Mouse (Mus musculus) liver, embryonic 13.5 days (tissue): ENCODE measurements around the gene Ube2l3. TPM values are rescaled to one million over a fixed set of nuclear protein-coding genes. Genes with fewer than 3 reads are reported as not detected.
A peak's percentile ranks its signal among the peaks of the same experiment; 100 is the strongest.

ENCODE experiments used
- ATAC-seq: fragments of 200-750 bp; cut with Nextera tagmentation; 2 replicates; pipeline ENCODE4 v1.8.0; 2017; ENCODE audit warnings: low read depth, mild to moderate bottlenecking, moderate number of reproducible peaks, moderate library complexity
- DNase-seq: peaks from one replicate; pipeline ENCODE4 v3.0.0; 2022
- H3K27ac ChIP-seq: fragments of 300-500 bp; sonication (generic); 2 replicates; pipeline ENCODE4 v1.5.1; 2015; ENCODE audit warnings: moderate library complexity, mild to moderate bottlenecking, inconsistent platforms
- H3K27me3 ChIP-seq: fragments of 300-500 bp; sonication (generic); 2 replicates; pipeline ENCODE4 v1.6.1; 2015; ENCODE audit warnings: mild to moderate bottlenecking, inconsistent platforms
- H3K36me3 ChIP-seq: fragments of 300-500 bp; sonication (generic); 2 replicates; pipeline ENCODE4 v1.6.1; 2015; ENCODE audit warnings: mild to moderate bottlenecking, inconsistent platforms
- H3K4me1 ChIP-seq: fragments of 300-500 bp; sonication (generic); replicated peaks from 2 replicates; pipeline ENCODE4 v1.6.1; 2015; ENCODE audit warnings: inconsistent platforms
- H3K4me2 ChIP-seq: fragments of 300-500 bp; sonication (generic); 2 replicates; pipeline ENCODE4 v1.6.1; 2015; ENCODE audit warnings: inconsistent platforms, mild to moderate bottlenecking, moderate library complexity
- H3K4me3 ChIP-seq: fragments of 300-500 bp; sonication (generic); replicated peaks from 2 replicates; pipeline ENCODE4 v1.5.1; 2015; ENCODE audit warnings: mild to moderate bottlenecking, inconsistent platforms
- H3K9ac ChIP-seq: fragments of 300-500 bp; sonication (generic); 2 replicates; pipeline ENCODE4 v1.6.1; 2015; ENCODE audit warnings: mild to moderate bottlenecking, inconsistent platforms
- H3K9me3 ChIP-seq: fragments of 300-500 bp; sonication (generic); replicated peaks from 2 replicates; pipeline ENCODE4 v1.6.1; 2016; ENCODE audit warnings: inconsistent platforms
- WGBS: fragments of 180-500 bp; shearing (Covaris S2); methylation state at CpG from one replicate; pipeline ENCODE4 v1.1.7; 2015; ENCODE audit not compliant: insufficient replicate concordance; 5-methylcytosine and 5-hydroxymethylcytosine counted together
- polyA plus RNA-seq: library from polyadenylated mRNA; unstranded; fragments of >200 nt; fragmentation: Nextera tagmentation; extraction: Ambion mirVana; gene quantifications from 2 replicates; pipeline ENCODE4 v1.2.1, GENCODE M21; 2015

Ube2l3 gene
- polyA plus RNA-seq, 1 experiment from 2014 or later, result 247 TPM

GRCm38 (mm10) chr16:17208389-17209361 lies 6.2 kb upstream of the Ube2l3 start, which contains the start of gene Rimbp3:
TSS of gene Rimbp3 (plus strand) at chr16:17208603.
- Histone ChIP-seq H3K4me2 (peak within 1 kb of the TSS; percentile 99), H3K4me3 (peak within 1 kb of the TSS; percentile 71), H3K27me3 (peaks cover 54% of the 10 kb centered on the region), H3K36me3 (no peaks in the 10 kb centered on the region), H3K9ac (peak within 1 kb of the TSS; percentile 73), H3K27ac (no peak within 1 kb of the TSS; the same call in 1 of the 2 replicates), H3K9me3 (no peaks in the 10 kb centered on the region), H3K4me1 (peaks cover 26% of the 10 kb centered on the region)
- WGBS, result 1% methylated on average over 85 of the region's 85 CpGs
- ATAC-seq (peak; percentile 67), DNase-seq (peak; percentile 74)

DNA sequence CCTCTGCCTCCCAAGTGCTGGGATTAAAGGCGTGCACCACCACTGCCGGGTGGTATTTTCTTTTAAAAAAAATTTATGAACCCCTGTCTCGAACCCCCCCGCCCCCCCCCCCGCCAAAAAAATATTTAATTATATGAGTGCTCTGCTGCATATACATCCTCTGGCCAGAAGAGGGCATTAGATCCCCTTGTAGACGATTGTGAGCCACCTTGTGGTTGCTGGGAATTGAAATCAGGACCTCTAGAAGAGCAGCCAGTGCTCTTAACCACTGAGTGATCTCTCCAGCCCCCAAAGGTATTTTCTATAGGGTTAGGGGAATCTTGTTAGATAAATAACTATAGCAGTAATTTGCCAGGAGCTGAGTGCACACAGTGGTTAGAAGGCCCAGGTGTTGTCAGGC lies 2.5 kb upstream of the Ube2l3 start:
- no peak for DNase-seq
- 2% methylated on average over 6 of the region's 6 CpGs for WGBS
- Histone ChIP-seq H3K36me3 (no peaks in the 10 kb centered on the region), H3K27ac (no peak overlapping the region), H3K27me3 (peaks cover 33% of the 10 kb centered on the region), H3K4me1 (peaks cover 34% of the 10 kb centered on the region), H3K9ac (no peak overlapping the region), H3K9me3 (no peaks in the 10 kb centered on the region), H3K4me3 (no peak overlapping the region), H3K4me2 (no peak overlapping the region)
- ATAC-seq, result no peak

GRCm38 (mm10) chr16:17201977-17202376 lies 472 bp downstream of the Ube2l3 start:
- Histone ChIP-seq H3K27me3 (peaks cover 9% of the 10 kb centered on the region; the same call in 1 of the 2 replicates), H3K9me3 (no peaks in the 10 kb centered on the region), H3K4me3 (0 out of 2 replicates have a peak overlapping the region, but pooled peaks have one; percentile 84), H3K4me2 (peak overlapping the region; percentile 89; the same call in 1 of the 2 replicates), H3K4me1 (peaks cover 31% of the 10 kb centered on the region), H3K9ac (peak overlapping the region; percentile 96; the same call in 1 of the 2 replicates), H3K27ac (no peak overlapping the region), H3K36me3 (peaks cover 7% of the 10 kb centered on the region)
- WGBS, result 41% methylated on average over 2 of the region's 2 CpGs
- ATAC-seq, result no peak
- DNase-seq, result no peak

DNA sequence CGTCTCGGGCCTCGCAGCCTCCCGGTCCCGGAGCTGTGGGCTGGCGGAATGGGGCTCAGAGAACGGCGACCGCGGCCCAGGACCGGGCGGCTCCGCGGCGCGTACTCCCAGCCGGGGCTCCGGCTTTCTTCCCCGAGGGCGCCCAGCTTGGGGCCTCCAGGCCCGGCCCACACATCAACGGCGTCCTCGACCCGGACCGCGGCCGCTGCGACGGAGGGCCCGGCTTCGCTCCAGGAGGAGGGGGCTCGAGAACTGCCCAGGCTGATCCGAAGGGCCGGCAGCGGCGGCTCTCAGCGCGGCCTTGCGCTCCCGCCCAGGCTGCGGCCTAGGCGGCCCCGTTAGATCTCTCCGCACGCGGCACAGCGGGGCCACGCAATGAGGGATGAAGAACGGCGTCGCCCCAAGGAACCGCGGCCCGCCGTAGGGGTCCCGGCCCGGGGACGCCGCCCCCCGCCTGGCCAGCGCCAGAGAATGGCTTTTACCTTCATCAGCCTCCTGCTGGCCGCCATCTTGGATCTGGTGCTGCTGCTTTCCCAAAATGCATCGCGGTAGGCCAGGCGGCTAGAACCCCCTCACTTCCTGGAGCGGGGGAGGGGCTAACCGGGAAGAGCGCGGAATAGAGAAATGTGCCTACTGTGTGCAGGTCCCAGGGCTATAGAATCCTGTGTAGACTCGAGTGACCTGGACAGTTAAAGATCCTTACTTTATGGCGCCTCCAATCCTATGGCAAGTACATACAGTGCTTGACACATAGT lies 1.3 kb downstream of the Ube2l3 start:
- WGBS, result under 1% methylated on average over 69 of the region's 72 CpGs
- H3K27ac ChIP-seq, result peak overlapping the region; percentile 83
- H3K4me1 ChIP-seq, result peaks cover 33% of the 10 kb centered on the region
- peak overlapping the region; percentile 96 for H3K9ac ChIP-seq
- peaks cover under 1% of the 10 kb centered on the region; the same call in 1 of the 2 replicates for H3K27me3 ChIP-seq
- no peaks in the 10 kb centered on the region for H3K9me3 ChIP-seq
- peak overlapping the region; percentile 89 for H3K4me2 ChIP-seq
- H3K36me3 ChIP-seq, result peaks cover 9% of the 10 kb centered on the region
- ATAC-seq, result peak; percentile 85
- peak; percentile 78 for DNase-seq
- H3K4me3 ChIP-seq, result peak overlapping the region; percentile 84

DNA sequence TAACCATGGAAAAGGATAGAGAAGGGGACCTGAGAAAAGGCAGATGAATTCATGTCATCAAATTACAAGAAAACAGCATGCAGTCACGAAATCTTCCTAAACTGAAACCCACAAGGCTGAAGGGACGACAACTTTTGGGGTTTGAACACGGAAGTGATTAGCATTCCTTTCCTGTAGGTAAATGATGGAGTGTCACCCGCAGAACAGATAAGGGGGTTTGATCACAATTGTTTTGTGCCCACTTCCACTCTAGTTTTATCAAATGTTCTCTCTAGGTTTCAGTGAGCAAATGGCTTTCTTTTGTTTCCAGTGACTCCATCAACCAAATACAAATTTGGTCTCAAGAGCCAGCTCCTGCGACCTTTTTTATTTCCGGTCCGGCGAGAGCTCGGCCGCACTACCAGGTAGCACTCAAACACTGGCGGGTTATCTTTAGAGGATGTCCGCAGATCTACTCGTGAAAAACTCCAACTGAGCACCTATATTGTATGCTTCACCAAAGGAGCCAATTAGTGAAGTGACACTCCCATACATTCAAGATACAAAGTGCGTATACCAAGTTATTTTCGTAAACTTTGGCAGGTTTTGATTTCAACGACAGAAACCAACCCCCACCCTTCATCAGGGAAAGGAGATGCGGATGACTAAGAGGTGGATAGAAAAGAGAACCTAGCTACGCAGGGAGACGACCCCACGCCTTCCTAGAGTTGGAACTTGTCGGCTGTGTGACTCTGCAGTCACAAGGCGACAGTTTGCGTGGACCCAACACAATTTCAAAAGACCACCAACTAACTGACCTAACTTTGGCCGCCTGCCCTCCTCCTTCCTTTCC lies 2.1 kb downstream of the Ube2l3 start:
- H3K27ac ChIP-seq, result peak overlapping the region; percentile 83
- H3K27me3 ChIP-seq, result no peaks in the 10 kb centered on the region
- ATAC-seq (peak; percentile 33; the same call in 1 of the 2 replicates), DNase-seq (no peak)
- peaks cover 9% of the 10 kb centered on the region for H3K36me3 ChIP-seq
- peaks cover 41% of the 10 kb centered on the region for H3K4me1 ChIP-seq
- under 1% methylated on average over 24 of the region's 24 CpGs for WGBS
- H3K9me3 ChIP-seq, result no peaks in the 10 kb centered on the region
- peak overlapping the region; percentile 96 for H3K9ac ChIP-seq
- peak overlapping the region; percentile 89 for H3K4me2 ChIP-seq
- H3K4me3 ChIP-seq, result peak overlapping the region; percentile 84

DNA sequence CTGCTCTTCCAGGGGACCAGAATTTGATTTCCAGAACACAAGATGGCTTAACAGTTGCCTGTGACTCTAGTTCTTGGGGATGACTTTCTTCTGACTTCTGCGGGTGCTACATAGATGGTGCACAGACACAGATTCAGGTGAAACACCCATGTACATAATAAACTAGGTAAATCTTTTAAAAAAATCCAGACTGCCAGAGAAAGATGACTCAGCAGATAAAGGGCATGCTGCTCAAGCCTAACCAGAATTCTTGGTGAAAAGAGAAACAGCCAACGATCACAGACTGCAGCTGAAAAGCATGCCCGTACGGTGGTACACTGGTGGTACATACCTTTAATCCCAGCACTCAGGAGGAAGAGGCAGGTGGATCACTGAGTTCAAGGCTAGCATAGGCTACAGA lies 8.6 kb downstream of the Ube2l3 start:
- Histone ChIP-seq H3K36me3 (peaks cover 31% of the 10 kb centered on the region), H3K9me3 (no peaks in the 10 kb centered on the region), H3K4me2 (no peak overlapping the region), H3K4me3 (no peak overlapping the region), H3K27ac (no peak overlapping the region), H3K9ac (no peak overlapping the region), H3K4me1 (peaks cover 41% of the 10 kb centered on the region), H3K27me3 (no peaks in the 10 kb centered on the region)
- WGBS, result 74% methylated on average over 4 of the region's 4 CpGs
- no peak for DNase-seq
- ATAC-seq, result no peak

- Histone ChIP-seq H3K27ac (no peak overlapping the region), H3K9me3 (no peaks in the 10 kb centered on the region), H3K4me1 (peaks cover 30% of the 10 kb centered on the region), H3K4me3 (no peak overlapping the region), H3K9ac (no peak overlapping the region), H3K27me3 (no peaks in the 10 kb centered on the region), H3K36me3 (peaks cover 36% of the 10 kb centered on the region), H3K4me2 (no peak overlapping the region)
- ATAC-seq (no peak), DNase-seq (no peak)
Measured at GRCm38 (mm10) chr16:17185475-17185874, 17.0 kb downstream of the Ube2l3 start.

DNA sequence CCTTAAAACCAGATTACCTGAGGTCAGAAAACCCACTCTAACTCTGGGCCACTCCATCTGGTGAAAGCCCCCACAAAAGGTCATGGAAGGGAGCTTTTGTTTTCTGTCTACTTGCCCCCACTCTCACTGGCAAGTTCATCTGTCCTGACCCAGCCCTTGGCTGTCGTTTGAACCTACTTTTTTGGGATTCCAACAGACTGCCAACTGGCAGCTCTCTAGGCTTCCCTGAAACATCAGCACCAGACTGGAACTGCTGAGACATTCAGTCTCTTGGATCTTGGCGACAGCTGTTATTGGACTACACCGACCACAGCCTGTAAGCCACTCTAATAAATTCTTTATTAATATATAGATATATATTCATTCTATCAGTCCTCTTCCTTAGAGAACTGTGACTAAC lies 19.4 kb downstream of the Ube2l3 start:
- no peak overlapping the region for H3K4me2 ChIP-seq
- H3K27ac ChIP-seq, result no peak overlapping the region
- no peak overlapping the region for H3K4me3 ChIP-seq
- peaks cover 27% of the 10 kb centered on the region for H3K4me1 ChIP-seq
- H3K9me3 ChIP-seq, result no peaks in the 10 kb centered on the region
- H3K36me3 ChIP-seq, result peaks cover 36% of the 10 kb centered on the region
- DNase-seq (no peak), ATAC-seq (no peak)
- 69% methylated on average over 3 of the region's 3 CpGs for WGBS
- H3K9ac ChIP-seq, result no peak overlapping the region
- H3K27me3 ChIP-seq, result no peaks in the 10 kb centered on the region

- Histone ChIP-seq H3K27me3 (no peaks in the 10 kb centered on the region), H3K36me3 (peaks cover 36% of the 10 kb centered on the region), H3K9ac (no peak overlapping the region), H3K4me3 (no peak overlapping the region), H3K4me2 (no peak overlapping the region), H3K4me1 (peaks cover 35% of the 10 kb centered on the region), H3K9me3 (no peaks in the 10 kb centered on the region), H3K27ac (no peak overlapping the region)
- WGBS, result 55% methylated on average over 2 of the region's 2 CpGs
- ATAC-seq (0 out of 2 replicates have a peak, but pooled peaks have one; percentile 21), DNase-seq (no peak)
Measured at GRCm38 (mm10) chr16:17182136-17182535, 20.3 kb downstream of the Ube2l3 start.

GRCm38 (mm10) chr16:17181382-17181781 lies 21.1 kb downstream of the Ube2l3 start:
- ATAC-seq (no peak), DNase-seq (no peak)
- peaks cover 35% of the 10 kb centered on the region for H3K36me3 ChIP-seq
- H3K27me3 ChIP-seq, result no peaks in the 10 kb centered on the region
- 56% methylated on average over 4 of the region's 4 CpGs for WGBS
- H3K27ac ChIP-seq, result peak overlapping the region; percentile 30
- no peaks in the 10 kb centered on the region for H3K9me3 ChIP-seq
- no peak overlapping the region for H3K4me3 ChIP-seq
- H3K9ac ChIP-seq, result no peak overlapping the region
- peaks cover 40% of the 10 kb centered on the region for H3K4me1 ChIP-seq
- H3K4me2 ChIP-seq, result no peak overlapping the region
